Mouse (Mus musculus): Measurements from ENCODE around the gene Arhgap30.

GRCm38 (mm10) chr1:171440025-171440725, 51.4 kb downstream of the Arhgap30 start:
- TF ChIP-seq ZNF384 (IDR thresholded peaks at IDR 0.05; ENCODE audit: low read depth, low read length) (no peak), MEF2A (IDR thresholded peaks at IDR 0.05; ENCODE audit: borderline replicate concordance, low read depth, low read length) (no peak), CHD1 (IDR thresholded peaks at IDR 0.05; ENCODE audit: low read depth, low read length) (no peak)

Measured in CH12.LX (cell line).